Mouse (Mus musculus): Measurements from ENCODE around the gene Rin2.

Gene Rin2

DNA sequence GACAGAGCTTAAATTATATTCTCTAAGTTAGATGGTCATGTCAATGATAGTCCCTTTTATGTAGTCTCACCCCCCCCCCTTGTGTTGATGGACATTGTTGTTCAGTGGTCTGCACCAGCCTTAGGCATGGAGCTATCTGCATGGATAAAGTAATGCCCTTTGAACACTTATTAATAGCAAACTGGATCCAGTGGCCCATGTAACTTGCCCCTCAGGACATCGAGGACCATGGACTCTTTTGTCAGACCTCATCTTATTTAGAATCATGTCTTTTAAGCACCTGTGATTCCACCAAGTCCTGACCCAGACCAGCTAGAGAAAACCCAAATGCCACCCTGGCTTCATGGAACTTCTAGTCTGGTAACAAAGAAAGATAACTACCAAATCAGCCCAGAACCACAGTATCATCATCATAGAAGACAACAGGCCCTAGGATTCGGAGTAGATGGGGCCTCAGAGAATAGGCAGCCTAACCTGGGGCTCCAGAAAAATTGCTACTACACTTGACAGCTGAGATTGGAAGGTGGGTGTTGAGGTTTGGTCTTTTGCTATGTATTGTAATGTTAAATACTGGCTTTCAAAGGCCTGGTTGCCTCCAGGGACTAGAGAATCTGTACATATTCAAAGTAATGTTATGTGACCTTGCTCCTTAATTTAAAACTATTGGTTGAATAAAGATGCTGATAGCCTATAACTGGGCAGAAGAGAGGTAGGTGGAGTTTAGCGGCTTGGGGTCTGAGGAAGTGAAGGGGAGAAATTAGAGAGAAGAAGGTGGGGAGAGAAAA is 113.7 kb downstream of the Rin2 start:
- no peak for DNase-seq (ENCODE audit: low read depth, low spot score)

DNA sequence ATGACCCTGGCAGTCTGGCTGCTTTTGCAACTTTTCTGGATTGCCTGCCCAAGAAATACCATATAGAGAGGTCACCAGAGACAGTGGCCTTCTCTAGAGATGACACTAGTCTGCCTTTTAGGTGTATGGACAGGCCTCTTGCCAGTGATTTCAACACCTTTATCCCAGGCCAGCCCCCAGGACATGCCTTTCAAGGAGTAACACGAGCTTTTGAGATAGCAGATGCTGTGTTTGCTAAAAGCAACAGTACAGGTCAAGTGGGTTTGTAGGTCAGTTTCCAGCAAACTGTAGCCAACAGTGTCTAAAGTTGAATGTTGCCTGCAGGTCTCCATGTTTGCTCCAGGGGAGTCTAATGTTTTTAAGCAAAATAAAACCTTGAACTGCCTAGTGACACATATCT is 118.7 kb downstream of the Rin2 start:
- DNase-seq (ENCODE audit: low read depth, low spot score): no peak

DNA sequence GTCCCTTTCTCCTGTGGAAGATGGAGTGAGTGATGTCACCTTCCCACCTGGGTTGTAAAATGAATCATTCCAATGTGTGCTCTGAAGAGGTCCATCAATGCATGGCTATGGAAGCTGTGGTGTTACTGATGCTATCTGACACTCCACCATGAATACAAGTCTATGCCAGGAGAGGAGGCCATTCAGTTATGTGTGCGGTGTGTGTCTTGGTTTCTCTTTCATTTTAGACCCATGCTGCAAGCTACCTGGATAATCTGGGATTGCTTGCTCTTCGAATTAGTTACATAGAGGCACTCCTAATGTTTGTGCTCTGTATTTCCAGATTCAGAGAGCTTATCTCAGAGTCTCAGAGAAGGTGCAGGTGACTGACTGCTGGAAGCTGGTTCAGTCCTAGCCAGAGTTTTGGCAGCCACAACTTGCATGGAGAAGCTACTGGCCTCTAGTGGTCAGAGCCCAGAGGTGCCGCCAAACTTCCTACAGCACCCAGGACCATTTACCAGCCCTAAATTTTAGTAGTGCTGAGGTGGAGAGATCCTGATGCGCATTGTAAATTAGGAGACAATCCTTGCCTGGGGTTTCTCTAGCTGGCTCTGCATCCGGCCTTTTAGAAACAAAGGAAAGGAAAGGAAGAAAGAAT is 119.4 kb downstream of the Rin2 start:
- no peak for DNase-seq (ENCODE audit: low read depth, low spot score)

DNA sequence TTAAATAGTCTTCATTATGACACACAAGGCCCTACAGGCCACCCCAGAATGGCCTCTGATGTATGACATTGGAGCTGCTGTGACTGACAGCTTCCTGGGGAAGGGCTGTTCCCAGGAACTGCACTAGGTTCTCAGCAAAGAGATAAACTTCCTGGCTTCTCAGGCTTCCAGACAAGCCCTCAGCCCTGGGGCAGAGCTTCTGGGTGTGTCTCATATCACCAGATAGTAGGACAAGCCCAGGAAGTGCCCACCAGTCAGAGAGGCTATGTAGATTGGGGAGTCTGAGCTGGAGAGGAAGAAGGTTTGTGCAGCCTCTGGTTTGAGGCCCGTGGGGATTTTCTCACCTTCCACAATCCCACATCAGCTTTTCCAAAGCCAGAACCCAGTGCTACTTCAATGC is 122.8 kb downstream of the Rin2 start:
- DNase-seq (ENCODE audit: low read depth, low spot score): no peak

DNA sequence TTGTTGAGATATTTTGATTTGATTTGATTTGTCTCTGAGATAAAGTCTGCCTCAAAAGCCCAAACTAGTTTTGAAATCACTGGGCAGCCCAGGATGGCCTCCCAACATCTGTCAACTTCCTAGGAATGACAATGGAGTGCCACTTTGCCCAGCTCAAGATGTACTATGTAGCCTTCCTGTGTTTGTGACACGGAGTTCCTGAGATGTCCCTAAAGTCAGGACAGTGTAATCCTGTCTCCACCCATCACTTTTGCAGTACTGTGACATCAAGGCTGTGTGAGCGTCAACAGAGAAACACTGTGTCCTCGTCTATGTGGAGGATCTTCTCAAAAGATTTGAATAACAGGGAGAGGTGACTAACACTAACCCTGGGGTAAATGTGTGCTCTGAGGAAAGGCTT is 123.9 kb downstream of the Rin2 start:
- no peak for DNase-seq (ENCODE audit: low read depth, low spot score)

DNA sequence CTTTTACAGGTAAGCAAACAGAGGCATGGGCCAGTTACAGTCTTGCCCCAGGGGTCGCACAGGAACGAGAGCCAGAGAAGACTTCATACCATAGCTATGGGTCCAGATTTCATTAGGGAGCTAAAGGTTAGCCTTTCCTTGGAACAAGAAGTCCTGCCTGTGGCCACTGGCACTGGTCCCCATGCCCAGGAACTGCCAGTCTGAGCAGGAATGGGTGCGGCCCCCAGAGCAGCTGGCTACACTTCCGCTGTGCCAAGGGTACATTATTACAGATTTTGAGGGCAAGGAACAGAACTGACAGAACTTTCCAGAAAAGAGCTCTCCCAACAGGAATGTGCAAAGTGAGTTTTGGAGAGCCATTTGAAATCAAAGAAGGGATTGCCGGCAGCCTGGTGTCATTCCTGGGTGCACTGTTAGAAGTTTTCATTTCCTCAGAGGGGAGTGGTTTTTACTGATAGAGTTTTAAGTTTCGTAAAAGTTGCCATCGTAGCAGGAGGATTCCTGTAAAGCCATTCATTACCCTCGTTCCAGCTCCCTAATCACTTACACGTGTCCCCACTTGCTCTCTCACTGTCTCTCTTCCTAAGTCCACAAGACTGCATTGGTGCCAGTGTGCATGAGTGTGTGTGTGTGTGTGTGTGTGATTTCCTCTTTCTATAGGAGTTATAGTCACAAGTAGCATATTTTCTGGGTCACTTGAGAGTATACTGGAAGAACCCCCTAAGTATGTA is 126.5 kb downstream of the Rin2 start:
- no peak for DNase-seq (ENCODE audit: low read depth, low spot score)

DNA sequence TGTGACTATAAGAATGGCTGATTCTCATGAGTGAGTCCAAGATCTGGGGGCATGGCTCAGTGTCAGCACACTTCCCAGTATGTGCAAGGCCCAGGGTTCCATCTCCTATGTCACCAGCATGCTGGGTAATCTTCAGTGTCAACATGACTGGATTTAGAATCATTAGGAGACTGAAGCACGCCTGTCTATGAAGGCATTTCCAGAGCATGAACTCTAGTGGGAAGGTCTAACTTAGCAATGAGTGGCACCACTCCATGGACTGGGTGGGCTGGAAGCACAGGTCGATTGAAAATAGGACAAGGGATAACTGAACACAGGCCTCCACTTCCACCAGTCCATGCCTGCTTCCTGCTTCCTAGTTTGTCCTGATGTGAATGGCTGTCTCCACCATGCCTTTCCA is 127.6 kb downstream of the Rin2 start:
- no peak for DNase-seq (ENCODE audit: low read depth, low spot score)

DNA sequence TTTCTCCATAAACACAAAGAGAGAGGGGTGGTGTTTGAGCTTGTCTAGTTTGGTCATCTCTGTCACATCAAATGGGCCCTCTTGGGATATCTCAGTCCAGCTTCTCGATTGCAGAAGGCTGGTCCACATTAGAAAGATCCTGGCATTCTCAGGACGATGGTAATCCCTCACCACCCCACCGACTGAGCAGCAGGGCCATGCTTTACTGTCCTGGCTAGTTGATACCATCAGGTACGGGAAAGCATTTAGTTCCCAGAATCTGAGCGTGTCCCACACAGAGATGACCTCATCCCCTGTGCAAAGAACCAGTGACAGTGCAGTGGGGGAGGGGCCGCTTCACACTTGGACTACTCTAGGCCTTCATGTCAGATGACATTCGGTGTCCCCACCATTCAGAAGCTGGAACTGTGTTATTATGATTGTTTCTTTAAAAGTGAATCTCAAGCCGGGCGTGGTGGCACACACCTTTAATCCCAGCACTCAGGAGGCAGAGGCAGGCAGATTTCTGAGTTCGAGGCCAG is 128.9 kb downstream of the Rin2 start:
- no peak for DNase-seq (ENCODE audit: low read depth, low spot score)

DNA sequence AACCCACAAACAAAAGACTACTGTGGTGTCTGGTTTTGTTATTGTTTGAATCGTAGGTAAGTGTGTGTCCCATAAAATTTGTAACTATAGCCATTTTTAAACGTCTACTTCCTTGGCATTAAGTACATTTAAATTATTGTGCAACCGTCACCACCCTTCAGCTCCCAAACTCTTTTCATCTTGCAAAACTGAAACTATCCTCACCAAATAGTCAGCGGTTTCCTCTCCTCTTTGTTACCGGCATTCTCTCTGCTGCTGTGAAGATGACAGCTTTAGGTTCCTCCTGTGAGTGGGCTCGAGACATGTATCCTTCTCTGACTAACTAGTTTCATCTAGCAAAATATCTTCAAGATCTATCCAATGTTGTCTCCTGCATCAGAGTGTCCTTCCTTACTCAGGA is 129.5 kb downstream of the Rin2 start:
- no peak for DNase-seq (ENCODE audit: low read depth, low spot score)

DNA sequence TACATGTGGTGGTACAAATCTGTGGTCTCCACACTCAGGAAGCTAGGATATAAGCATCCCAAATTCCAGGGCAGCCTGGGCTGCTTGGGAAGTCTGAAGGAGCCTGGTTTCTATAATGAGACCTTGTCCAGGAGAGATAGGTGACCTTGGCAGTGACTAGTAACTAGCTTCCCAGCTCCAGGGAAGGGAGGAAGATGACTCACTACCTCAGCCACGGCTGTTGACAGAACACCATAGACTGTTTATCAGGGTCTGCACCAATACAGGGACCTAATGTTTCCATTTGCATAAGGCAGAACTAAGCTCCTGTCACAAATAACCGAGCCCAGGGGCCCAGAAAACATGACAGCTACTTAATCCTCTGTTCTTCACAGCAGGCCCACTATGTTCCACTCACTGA is 132.3 kb downstream of the Rin2 start:
- no peak for DNase-seq (ENCODE audit: low read depth, low spot score)

DNA sequence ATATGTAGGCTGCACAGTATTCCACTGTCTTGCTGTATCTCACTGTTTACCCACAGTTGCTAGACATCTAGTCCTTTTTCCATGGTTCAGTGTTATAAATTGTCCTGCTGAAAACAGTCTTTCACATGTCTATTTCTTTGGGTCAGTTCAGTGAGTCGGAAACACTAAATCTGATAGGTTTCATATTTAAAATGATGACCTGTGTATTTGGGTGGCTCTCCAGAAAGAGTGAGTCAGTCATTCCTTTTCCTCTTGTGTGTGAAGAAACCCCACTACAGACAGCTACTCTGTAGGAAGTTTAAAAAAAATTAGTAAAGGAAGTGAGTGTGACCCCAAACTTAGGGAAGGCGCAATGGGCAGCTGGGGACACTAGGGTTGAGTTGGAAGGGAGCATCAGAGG is 133.2 kb downstream of the Rin2 start:
- DNase-seq (ENCODE audit: low read depth, low spot score): no peak

DNA sequence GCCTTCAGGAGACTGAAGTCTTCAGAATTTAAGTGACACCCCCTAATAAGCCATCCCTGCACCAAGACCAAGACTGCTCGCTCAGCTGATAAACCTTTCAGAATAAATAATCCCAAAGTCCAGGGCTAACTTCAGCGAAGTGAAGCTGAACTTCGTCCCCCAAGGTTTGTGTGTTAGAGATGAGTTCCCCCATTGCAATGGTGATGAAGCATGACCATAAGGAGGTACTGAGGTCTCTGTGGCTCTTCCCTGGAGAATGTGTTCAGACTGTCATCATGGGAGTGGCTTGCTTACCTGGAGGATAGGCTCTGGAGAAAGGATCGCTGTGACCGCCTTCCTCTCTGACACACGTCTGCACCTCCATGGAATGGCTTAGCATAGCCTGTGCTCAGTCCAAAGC is 133.7 kb downstream of the Rin2 start:
- no peak for DNase-seq (ENCODE audit: low read depth, low spot score)

DNA sequence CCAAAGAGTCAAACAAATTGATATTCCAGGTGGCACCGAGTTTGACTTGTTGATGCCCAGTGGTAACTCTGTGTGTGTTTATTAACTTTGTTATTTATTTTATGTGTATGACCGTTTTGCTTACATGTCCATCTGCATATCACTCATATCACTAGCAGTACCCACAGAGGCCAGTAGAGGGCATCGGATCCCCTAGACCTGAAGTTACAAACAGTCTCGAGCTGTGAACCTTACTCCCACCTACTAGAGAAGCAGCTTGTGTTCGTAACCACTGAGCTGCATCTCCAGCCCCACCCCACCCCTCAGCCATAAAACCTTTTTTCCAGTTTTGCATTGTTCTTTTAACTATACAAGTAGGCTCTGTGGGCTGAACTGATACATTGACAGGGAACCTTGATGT is 135.7 kb downstream of the Rin2 start:
- DNase-seq (ENCODE audit: low read depth, low spot score): no peak

DNA sequence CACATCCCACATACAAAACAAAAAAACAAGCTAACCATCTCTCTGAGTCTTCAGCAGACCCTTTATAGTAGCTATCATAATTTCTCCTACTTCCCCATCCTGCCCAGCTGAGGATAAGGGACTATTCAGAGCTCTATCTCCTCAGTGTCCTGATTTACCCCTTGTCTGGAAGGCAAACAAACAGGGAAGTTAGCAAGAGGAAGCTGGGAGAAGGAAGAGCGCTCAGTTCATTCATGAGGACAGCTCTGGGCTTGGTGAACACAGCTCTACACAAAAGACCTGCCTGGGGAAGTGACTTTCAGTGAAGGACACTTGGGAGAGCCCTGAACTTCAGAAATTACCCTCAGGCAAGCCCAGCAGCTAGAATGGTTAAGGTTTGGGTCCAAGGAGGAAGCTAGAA is 137.8 kb downstream of the Rin2 start:
- no peak for DNase-seq (ENCODE audit: low read depth, low spot score)

DNA sequence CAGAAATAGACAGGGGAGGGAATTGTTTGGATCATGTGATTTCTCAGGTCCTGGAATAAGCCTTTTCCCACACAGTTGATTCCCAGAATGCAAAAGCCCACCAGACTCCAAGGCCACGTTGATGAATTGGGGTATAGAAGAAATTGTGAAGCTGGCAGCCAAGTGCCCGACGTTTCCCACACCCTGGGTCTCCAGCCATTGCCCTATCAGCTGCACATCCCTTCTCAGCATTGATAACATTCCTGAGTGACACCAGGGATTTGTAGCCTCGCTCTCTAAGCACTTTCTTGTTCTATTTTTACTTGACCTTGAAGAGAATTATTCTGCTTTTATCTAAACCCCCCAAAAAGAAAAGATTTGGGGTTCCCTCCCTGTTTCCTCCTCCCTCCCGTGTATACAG is 142.2 kb downstream of the Rin2 start:
- no peak for DNase-seq (ENCODE audit: low read depth, low spot score)

DNA sequence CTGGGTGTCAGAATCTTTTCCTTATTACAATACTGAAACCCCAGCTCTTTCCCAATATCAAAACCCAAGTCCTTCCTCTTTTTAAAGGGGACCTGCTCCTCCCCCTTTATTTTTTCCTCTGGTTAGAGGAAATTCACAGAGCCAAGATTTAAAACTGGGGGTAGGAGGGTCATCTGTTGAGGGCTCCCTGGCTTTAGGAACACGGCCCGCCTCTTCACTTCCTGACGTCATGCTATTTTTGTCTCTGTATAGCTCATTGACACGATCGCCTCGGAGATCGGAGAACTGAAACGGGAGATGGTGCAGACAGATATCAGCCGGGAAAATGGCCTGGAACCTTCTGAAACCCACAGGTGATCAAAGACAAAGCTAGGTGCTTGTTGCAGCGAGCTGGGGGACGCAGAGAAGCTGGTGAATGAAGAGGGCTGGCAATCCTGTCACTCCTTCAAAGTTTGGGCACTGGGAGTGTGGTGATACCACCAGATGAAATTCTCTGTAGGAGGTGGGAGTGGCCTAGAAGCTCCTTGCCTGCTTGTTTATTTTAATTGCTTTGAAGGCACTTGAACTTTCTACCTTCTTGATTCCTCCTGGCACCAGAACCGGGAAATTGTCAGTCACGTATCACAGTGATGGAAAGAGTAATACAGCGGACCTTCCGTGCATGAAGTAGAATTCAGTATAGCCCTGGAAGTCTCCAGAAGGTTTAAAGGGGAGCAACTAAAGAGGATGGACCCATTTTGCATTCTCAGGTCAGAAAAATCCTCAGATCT is 147.2 kb downstream of the Rin2 start:
- no peak for DNase-seq (ENCODE audit: low read depth, low spot score)

DNA sequence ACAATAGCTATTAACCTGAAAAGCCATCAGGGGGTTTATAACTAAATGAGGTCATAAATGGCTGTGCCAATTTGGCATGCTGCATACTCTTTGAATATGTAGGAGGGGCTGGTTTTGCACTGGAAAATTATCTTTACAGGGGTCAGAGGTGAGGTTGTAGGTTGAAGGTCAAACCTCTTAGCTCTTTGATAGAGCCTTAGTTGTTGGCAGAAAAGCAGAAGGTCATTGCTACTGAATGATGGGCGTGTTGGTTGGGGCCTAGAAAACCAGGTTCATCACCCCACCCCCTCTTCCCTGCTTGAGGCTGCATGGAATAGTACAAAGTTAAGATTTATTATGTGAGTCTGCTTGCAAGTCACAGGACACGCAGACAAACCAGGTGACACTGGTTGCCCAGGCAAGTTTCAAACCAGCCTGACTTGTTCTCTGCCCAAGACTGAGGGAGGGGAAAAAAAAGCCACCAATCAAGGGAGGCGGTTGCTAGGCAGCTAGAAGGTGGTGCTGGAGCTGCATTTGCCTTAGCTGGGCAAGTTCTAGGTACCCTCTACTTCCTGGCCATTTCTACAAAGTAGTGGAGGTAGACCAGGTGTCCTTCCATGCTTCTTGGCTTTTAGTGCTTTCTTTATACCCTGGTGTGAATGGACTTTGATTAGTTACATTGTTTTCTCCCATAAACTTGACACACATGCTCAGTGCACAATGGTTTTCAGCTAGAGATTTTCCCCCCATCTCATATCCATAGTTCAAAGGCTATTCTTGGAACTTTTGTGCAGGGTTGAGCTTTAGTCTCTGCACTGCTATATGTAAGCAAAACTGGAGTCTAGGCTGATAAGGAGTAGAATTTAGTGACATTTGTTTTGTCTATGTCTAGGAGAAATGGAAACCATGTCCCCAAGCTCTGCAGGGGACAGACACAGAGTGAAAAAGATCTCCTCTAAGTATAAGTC is 148.0 kb downstream of the Rin2 start:
- DNase-seq (ENCODE audit: low read depth, low spot score): no peak

DNA sequence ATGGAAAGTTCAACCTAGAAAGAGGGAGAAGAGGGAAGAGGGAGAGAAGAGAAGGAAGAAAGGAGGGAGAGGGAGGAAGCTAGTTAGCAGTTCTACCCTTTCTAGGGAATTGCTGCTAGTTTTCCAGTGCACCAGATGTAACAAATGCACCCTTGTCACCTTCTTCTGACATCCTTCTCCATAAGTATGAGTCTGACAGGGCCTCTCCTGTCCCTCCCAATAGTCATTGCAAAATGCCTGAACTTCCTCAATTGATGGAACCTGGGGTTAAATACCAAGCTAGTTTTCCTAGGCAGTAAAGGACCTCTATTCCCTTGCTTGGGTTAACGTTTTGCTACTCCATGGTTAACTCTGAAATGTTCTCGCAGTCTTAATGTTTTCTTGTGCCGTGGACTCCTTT is 149.7 kb downstream of the Rin2 start:
- no peak for DNase-seq (ENCODE audit: low read depth, low spot score)

DNA sequence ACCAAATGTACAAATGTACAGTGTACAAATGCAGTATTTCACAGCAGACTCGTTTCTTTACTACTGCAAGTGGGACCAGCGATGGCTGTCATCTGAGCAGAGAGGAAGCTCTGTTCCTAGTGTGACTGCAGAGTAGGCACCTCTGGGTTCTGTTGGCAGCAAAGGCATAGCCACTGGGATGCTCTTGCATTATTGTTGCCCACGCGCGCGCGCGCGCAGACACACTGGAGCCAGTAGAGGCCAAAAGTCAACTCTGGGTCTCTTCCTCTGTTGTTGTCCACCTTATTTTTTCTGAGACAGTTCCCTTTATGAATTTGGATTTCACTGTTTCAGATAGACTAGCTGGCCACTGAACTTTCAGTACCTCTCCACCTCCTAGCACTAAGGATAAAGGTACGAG is 150.2 kb downstream of the Rin2 start:
- no peak for DNase-seq (ENCODE audit: low read depth, low spot score)

DNA sequence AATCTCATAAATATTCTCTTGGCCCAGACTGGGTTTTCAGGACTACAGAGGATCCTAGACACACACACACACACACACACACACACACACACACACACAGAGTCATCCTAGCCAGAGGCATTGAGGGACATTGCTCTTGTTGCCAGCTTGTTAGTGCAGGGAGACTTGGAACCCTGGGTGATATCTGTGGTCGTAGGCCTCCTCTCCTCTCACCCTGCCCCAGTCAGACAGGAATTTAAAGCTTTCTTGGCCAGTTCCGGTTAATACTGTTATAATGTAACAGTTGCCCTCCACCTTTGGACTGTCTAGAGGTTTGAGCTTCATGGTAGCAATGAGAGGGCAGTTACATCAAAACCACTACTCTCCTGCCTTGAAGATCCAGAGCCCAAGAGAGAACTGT is 152.9 kb downstream of the Rin2 start:
- DNase-seq (ENCODE audit: low read depth, low spot score): no peak

DNA sequence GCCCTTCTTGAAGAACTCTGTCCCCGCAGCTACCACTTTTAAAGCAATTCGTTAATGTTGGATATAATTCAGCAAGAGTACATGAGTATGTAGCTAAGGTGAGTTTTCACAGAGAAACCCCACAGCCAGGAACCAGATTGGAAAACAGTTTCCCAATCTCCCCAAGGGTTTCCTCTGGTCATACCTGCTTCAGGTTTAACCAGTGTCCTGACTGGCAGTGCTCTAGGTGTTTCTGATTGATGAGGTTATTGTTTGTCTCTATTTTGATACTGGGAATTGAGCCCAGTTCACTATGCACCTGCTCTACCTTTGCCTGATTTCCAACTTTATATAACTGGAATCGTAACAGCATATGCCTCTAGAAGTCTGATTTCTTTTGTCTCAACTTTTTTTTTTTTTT is 153.6 kb downstream of the Rin2 start:
- DNase-seq (ENCODE audit: low read depth, low spot score): no peak
